Mouse (Mus musculus): Measurements from ENCODE around the gene Rnf187. TPM values are rescaled to one million over a fixed set of nuclear protein-coding genes. Genes with fewer than 3 reads are reported as not detected.

Gene Rnf187
- total and polyA plus RNA-seq, 3 experiments: 280 to 3,830 (median 337) TPM

GRCm38 (mm10) chr11:58951210-58951609, 12.5 kb upstream of the Rnf187 start:
- Histone ChIP-seq H3K36me3 (ENCODE audit: control insufficient read depth in 1 of 2, insufficient read depth in 2 of 2, low read length in 2 of 2) (peaks cover 0 to 8% of the 10 kb centered on the region in 2 experiments; a peak in 2 of 4 replicates), H3K9me3 (replicated peaks; ENCODE audit: insufficient read depth, low read length) (no peaks in the 10 kb centered on the region), H3K27ac (ENCODE audit: control insufficient read depth, low read depth, low read length) (no peak overlapping the region), H3K4me1 (ENCODE audit: control insufficient read depth in 1 of 2, insufficient read depth in 2 of 2, low read length in 2 of 2) (peaks cover 4 to 11% of the 10 kb centered on the region in 2 experiments; a peak in 2 of 4 replicates), H3K4me3 (ENCODE audit: control insufficient read depth in 1 of 2, insufficient read depth in 1 of 2, low read depth in 2 of 2, low read length in 2 of 2) (no peak overlapping the region), H3K79me2 (ENCODE audit: control insufficient read depth, insufficient read depth, low read length, poor library complexity) (peaks cover 11% of the 10 kb centered on the region), H3K9ac (ENCODE audit: control insufficient read depth, low read depth, low read length, poor library complexity, severe bottlenecking) (no peak overlapping the region), H3K27me3 (ENCODE audit: control insufficient read depth in 1 of 2, insufficient read depth in 2 of 2, low read length in 2 of 2) (peaks cover 0 to 3% of the 10 kb centered on the region in 2 experiments; a peak in 3 of 4 replicates)
- no peak for TF ChIP-seq GABPA (IDR thresholded peaks at IDR 0.05; ENCODE audit: low read depth, low read length)
- DNase-seq (ENCODE audit: low read depth, low spot score): no peak

- peaks cover 0 to 11% of the 10 kb centered on the region in 2 experiments; a peak in 1 of 4 replicates for H3K4me1 ChIP-seq (ENCODE audit: control insufficient read depth in 1 of 2, insufficient read depth in 2 of 2, low read length in 2 of 2)
- DNase-seq (ENCODE audit: low read depth, low spot score): no peak
- H3K4me3 ChIP-seq (ENCODE audit: control insufficient read depth in 1 of 2, insufficient read depth in 1 of 2, low read depth in 2 of 2, low read length in 2 of 2): no peak overlapping the region
These were observed 11.0 kb upstream of the Rnf187 start for GRCm38 (mm10) chr11:58949480-58950431.

GRCm38 (mm10) chr11:58948542-58949479, 10.1 kb upstream of the Rnf187 start, which contains the start of gene Hist3h2ba:
Gene Hist3h2ba (plus strand): TSS chr11:58948920.
- Histone ChIP-seq H3K79me2 (ENCODE audit: control insufficient read depth, insufficient read depth, low read length, poor library complexity) (no peaks in the 10 kb centered on the region; the same call in 1 of the 2 replicates), H3K27ac (ENCODE audit: control insufficient read depth, low read depth, low read length) (peak within 1 kb of the TSS; percentile 51), H3K4me3 (ENCODE audit: control insufficient read depth in 1 of 2, insufficient read depth in 1 of 2, low read depth in 2 of 2, low read length in 2 of 2) (peak within 1 kb of the TSS; percentile 30 to 46; a peak in 3 of 4 replicates), H3K36me3 (ENCODE audit: control insufficient read depth in 1 of 2, insufficient read depth in 2 of 2, low read length in 2 of 2) (peaks cover 0 to 5% of the 10 kb centered on the region in 2 experiments; a peak in 2 of 4 replicates), H3K27me3 (ENCODE audit: control insufficient read depth in 1 of 2, insufficient read depth in 2 of 2, low read length in 2 of 2) (peaks cover 4 to 9% of the 10 kb centered on the region in 2 experiments), H3K4me1 (ENCODE audit: control insufficient read depth in 1 of 2, insufficient read depth in 2 of 2, low read length in 2 of 2) (peaks cover 0 to 11% of the 10 kb centered on the region in 2 experiments; a peak in 1 of 4 replicates), H3K9ac (ENCODE audit: control insufficient read depth, low read depth, low read length, poor library complexity, severe bottlenecking) (peak within 1 kb of the TSS; percentile 59), H3K9me3 (replicated peaks; ENCODE audit: insufficient read depth, low read length) (no peaks in the 10 kb centered on the region)
- peak; percentile 81 for DNase-seq (ENCODE audit: low read depth, low spot score)
- TF ChIP-seq EP300 (IDR thresholded peaks at IDR 0.05; ENCODE audit: low read depth in 1 of 2, low read length in 2 of 2): no peak
- no peak for TF ChIP-seq ZNF384 (IDR thresholded peaks at IDR 0.05; ENCODE audit: low read depth, low read length)
- no peak for TF ChIP-seq TCF12 (IDR thresholded peaks at IDR 0.05; ENCODE audit: low read depth, low read length)
- TF ChIP-seq UBTF (IDR thresholded peaks at IDR 0.05; ENCODE audit: borderline replicate concordance, insufficient read depth, low read depth, low read length): no peak
- 0 out of 6 replicates have a peak, but pooled peaks of 1 of the 3 experiments have one; percentile 1 for TF ChIP-seq CTCF (IDR thresholded peaks at IDR 0.05 in 2 of 3, conservative IDR thresholded peaks at IDR 0.05 in 1 of 3; ENCODE audit: control insufficient read depth in 1 of 3, insufficient read depth in 1 of 3, low read depth in 2 of 3, low read length in 3 of 3, poor library complexity in 1 of 3, severe bottlenecking in 1 of 3)
- no peak for TF ChIP-seq MAZ (IDR thresholded peaks at IDR 0.05; ENCODE audit: low read depth, low read length)
- TF ChIP-seq NELFE (IDR thresholded peaks at IDR 0.05; ENCODE audit: low read depth, low read length): no peak
- no peak for TF ChIP-seq NRF1 (IDR thresholded peaks at IDR 0.05; ENCODE audit: insufficient read depth, low read depth, low read length, poor library complexity, severe bottlenecking)
- TF ChIP-seq USF2 (IDR thresholded peaks at IDR 0.05; ENCODE audit: borderline replicate concordance in 1 of 2, insufficient read depth in 1 of 2, low read depth in 1 of 2, low read length in 2 of 2): no peak
- TF ChIP-seq RCOR1 (IDR thresholded peaks at IDR 0.05; ENCODE audit: low read depth, low read length): no peak
- TF ChIP-seq GABPA (IDR thresholded peaks at IDR 0.05; ENCODE audit: low read depth, low read length): no peak
- no peak for TF ChIP-seq ZC3H11A (IDR thresholded peaks at IDR 0.05; ENCODE audit: low read depth, low read length)
- no peak for TF ChIP-seq MYC (IDR thresholded peaks at IDR 0.05; ENCODE audit: low read depth, low read length)
- TF ChIP-seq ETS1 (IDR thresholded peaks at IDR 0.05; ENCODE audit: low read depth, low read length): no peak

More at GRCm38 (mm10) chr11:58949480-58950431, 11.0 kb upstream of the Rnf187 start:
- Histone ChIP-seq H3K79me2 (ENCODE audit: control insufficient read depth, insufficient read depth, low read length, poor library complexity) (no peaks in the 10 kb centered on the region; the same call in 1 of the 2 replicates), H3K36me3 (ENCODE audit: control insufficient read depth in 1 of 2, insufficient read depth in 2 of 2, low read length in 2 of 2) (peaks cover 0 to 5% of the 10 kb centered on the region in 2 experiments; a peak in 2 of 4 replicates), H3K9ac (ENCODE audit: control insufficient read depth, low read depth, low read length, poor library complexity, severe bottlenecking) (no peak overlapping the region), H3K27ac (ENCODE audit: control insufficient read depth, low read depth, low read length) (no peak overlapping the region), H3K27me3 (ENCODE audit: control insufficient read depth in 1 of 2, insufficient read depth in 2 of 2, low read length in 2 of 2) (peaks cover 2 to 3% of the 10 kb centered on the region in 2 experiments; a peak in 3 of 4 replicates), H3K9me3 (replicated peaks; ENCODE audit: insufficient read depth, low read length) (no peaks in the 10 kb centered on the region)
- no peak for TF ChIP-seq E2F4 (IDR thresholded peaks at IDR 0.05; ENCODE audit: borderline replicate concordance, low read depth, low read length)
- TF ChIP-seq POLR2AphosphoS2 (IDR thresholded peaks at IDR 0.05; ENCODE audit: low read length): no peak
- TF ChIP-seq MYB (IDR thresholded peaks at IDR 0.05; ENCODE audit: low read depth, low read length): no peak
- no peak for TF ChIP-seq BHLHE40 (IDR thresholded peaks at IDR 0.05; ENCODE audit: borderline replicate concordance, low read depth, low read length)
- TF ChIP-seq USF1 (IDR thresholded peaks at IDR 0.05; ENCODE audit: low read depth, low read length): no peak
- no peak for TF ChIP-seq TAL1 (IDR thresholded peaks at IDR 0.05; ENCODE audit: low read length)
- no peak for TF ChIP-seq GATA1 (IDR thresholded peaks at IDR 0.05; ENCODE audit: low read depth, low read length)
- no peak for TF ChIP-seq JUND (IDR thresholded peaks at IDR 0.05; ENCODE audit: low read depth, low read length)
- TF ChIP-seq TCF12 (IDR thresholded peaks at IDR 0.05; ENCODE audit: low read depth, low read length): no peak
- no peak for TF ChIP-seq SMC3 (IDR thresholded peaks at IDR 0.05; ENCODE audit: low read depth, low read length)
- no peak for TF ChIP-seq MYC (IDR thresholded peaks at IDR 0.05; ENCODE audit: low read depth, low read length)

Measured in MEL (cell line).